Mouse (Mus musculus) erythroblast, embryonic 14.5 days (primary cell): ENCODE data around the gene Arhgap23. TPM values are rescaled to one million over a fixed set of nuclear protein-coding genes. Genes with fewer than 3 reads are reported as not detected.

Experiments
- H3K27me3 ChIP-seq: 2 replicates; pipeline ENCODE4 v1.6.1; 2012; ENCODE audit warnings: inconsistent platforms; ENCODE audit not compliant: control insufficient read depth
- H3K36me3 ChIP-seq: 2 replicates; pipeline ENCODE4 v1.6.1; 2012; ENCODE audit warnings: mild to moderate bottlenecking, inconsistent platforms; ENCODE audit not compliant: control insufficient read depth
- H3K4me1 ChIP-seq: 2 replicates; pipeline ENCODE4 v1.6.1; 2012; ENCODE audit warnings: inconsistent platforms; ENCODE audit not compliant: control insufficient read depth
- H3K4me3 ChIP-seq: replicated peaks from 2 replicates; pipeline ENCODE3; 2012; ENCODE audit warnings: moderate library complexity, mild to moderate bottlenecking, inconsistent platforms
- H3K9me3 ChIP-seq: 2 replicates; pipeline ENCODE4 v1.6.1; 2012; ENCODE audit warnings: low read length, inconsistent platforms, mixed read lengths; ENCODE audit not compliant: control insufficient read depth
- GATA1 ChIP-seq: IDR thresholded peaks from 2 replicates; pipeline ENCODE4 v1.6.1; 2012; ENCODE audit warnings: low read length, inconsistent platforms, mixed read lengths
- TAL1 ChIP-seq: IDR thresholded peaks from 3 replicates; pipeline ENCODE4 v1.6.1; 2012; ENCODE audit warnings: low read length, inconsistent platforms, mixed read lengths
- polyA plus RNA-seq: library from polyadenylated mRNA; stranded (reverse); fragments of >175 nt; gene quantifications from 2 replicates; pipeline ENCODE4 v1.2.3, GENCODE M21; 2012

Gene Arhgap23
- polyA plus RNA-seq, 1 experiment = 30.6 TPM

DNA sequence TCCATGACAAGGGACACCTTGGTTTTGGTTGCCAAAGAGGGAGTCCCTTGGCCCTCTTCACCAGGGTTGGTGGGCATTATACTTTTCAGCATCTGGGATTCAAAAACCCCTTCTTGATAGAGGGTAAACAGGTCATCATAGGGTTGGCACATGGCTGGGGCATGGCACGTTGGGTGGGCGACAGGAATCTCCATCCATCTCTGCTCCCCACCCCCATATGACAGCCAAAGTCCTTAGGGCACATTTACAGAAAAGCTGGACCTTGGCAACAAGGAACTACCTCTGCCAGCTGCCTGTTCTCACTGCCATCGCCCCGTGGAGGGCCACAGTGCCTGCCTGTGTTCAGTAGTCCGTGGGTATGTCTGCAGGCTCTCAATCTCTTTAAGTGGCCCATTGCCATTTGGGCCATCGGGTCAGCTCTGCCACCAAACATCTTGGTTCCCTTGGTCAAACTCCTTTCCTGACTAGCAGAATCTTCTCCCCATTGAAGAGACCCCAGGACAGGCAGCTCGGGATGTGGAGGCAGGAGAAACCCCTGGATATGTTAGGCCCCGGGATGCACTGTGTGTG lies 11.6 kb upstream of the Arhgap23 start:
- no peak for TF ChIP-seq TAL1
- TF ChIP-seq GATA1 = no peak
- Histone ChIP-seq H3K27me3 (peaks cover 64% of the 10 kb centered on the region), H3K4me1 (peaks cover 50% of the 10 kb centered on the region), H3K4me3 (no peak overlapping the region), H3K36me3 (no peaks in the 10 kb centered on the region), H3K9me3 (no peaks in the 10 kb centered on the region)

DNA sequence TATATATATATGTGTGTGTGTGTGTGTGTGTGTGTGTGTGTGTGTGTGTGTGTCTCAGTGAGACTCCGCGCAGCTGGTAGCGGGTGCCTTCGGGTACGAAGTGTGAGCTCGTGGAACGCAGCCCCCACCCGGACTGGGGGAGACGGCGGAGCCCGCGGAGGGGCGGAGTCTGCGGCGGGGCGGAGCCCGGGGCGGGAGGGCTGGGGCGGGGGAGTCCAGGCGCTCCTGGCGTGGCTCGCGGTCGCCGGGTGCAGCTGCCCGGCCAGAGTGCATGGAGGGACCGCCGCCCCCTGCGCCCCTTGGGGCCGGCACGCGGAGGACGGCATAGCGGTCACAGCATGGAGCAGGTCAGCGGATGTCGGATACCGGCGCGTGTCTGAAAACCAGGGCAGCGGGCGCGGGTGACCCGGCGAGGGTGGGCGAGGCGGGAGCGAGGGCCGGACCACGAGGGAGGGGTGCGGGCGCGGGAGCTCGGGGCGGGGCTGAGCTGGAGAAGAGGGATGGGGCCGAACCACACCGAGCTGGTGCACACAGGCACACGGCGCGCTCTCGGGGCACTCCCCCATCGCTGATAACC lies 11.1 kb upstream of the Arhgap23 start:
- no peaks in the 10 kb centered on the region for H3K9me3 ChIP-seq
- TF ChIP-seq TAL1 (no peak), GATA1 (no peak)
- H3K4me3 ChIP-seq = peak overlapping the region; percentile 61
- no peaks in the 10 kb centered on the region for H3K36me3 ChIP-seq
- H3K4me1 ChIP-seq = peaks cover 50% of the 10 kb centered on the region
- H3K27me3 ChIP-seq = peaks cover 64% of the 10 kb centered on the region

DNA sequence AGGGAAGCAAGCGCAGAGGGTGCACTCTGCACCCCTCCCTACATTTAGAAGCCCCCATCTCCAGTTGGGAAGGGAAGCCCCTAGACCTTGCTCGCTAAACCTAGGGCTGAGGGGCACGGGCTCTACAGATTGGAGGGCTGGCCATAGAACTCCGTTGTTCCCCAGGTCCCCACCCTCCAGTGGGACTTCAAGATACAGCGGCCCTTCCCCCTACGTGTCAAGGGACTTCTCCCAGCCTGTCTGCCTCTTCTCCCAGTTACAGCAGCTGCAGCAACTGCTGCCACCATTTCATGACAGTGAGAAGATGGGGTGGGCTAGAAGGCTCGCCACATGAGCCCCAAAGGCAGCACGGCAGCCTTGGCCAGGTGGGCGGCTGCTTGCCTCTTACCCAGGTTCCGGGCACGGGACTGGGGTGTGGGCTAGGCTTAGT lies 10.6 kb upstream of the Arhgap23 start:
- H3K36me3 ChIP-seq = no peaks in the 10 kb centered on the region
- H3K27me3 ChIP-seq = peaks cover 64% of the 10 kb centered on the region
- H3K9me3 ChIP-seq = no peaks in the 10 kb centered on the region
- TF ChIP-seq TAL1 (no peak), GATA1 (no peak)
- peak overlapping the region; percentile 61 for H3K4me3 ChIP-seq
- peaks cover 50% of the 10 kb centered on the region for H3K4me1 ChIP-seq

DNA sequence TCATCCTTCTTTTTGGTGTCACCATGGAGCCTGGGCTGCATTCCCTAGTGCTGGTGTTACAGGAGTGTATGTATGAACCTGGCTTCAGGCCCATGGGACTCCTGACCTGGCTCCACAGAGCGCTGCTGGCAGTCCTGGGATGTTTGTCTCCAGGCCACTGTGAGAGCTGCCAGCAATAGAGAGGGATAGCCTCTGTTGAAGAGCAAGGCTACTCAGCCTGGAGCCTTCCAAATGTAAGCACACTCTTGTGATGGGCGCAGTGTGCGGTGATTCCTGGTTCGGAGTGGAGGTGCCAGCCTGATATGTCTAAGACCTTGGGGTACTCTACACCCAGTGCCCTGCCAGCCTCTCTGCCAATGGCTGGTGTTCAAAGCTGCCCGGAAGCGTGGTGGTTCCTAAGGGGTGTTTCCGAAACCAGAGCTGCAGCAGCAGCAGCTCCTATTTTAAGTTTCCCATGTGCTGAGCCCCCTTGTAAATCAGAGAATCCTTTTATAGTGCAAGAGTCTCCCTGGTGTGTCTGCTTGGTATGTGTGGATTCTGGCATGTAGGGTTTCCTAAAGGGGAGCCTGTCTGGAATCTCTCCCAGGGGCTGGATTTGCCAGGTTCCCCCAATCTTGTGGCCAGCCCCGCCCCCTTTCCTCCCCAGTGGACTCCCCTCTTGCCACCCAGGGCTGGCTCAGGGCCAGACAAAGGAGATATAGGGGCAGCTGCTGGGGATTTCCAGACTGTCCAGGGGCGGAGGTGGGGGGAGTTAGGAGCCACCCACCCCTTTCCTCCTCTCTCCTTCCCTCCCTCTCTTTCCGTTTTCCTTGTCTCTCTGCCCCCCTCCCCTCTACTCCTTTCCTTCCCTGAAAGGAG lies 9.0 kb upstream of the Arhgap23 start:
- no peaks in the 10 kb centered on the region for H3K36me3 ChIP-seq
- H3K4me1 ChIP-seq = peaks cover 42% of the 10 kb centered on the region
- H3K27me3 ChIP-seq = peaks cover 59% of the 10 kb centered on the region
- no peak for TF ChIP-seq GATA1
- H3K4me3 ChIP-seq = no peak overlapping the region
- no peaks in the 10 kb centered on the region for H3K9me3 ChIP-seq

DNA sequence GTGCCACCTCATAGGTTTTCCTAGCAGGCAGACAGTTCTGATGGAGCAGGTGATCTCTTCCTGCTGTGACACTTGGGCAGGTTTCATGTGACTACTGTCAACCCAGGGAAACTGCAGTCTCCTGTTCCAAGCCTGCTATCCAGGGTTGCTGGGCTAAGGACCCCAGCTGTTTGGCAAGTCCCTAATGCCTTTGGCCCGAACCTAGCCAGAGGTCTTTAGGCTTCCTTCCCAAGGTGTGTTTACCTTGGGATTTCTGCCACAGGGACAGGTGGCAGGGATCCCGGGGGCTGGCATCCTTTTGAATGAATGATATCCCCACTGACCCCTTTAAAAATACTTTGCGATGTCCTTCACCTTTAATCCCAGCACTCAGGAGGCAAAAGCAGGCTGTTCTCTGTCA lies 7.9 kb upstream of the Arhgap23 start:
- peaks cover 47% of the 10 kb centered on the region for H3K4me1 ChIP-seq
- peaks cover 55% of the 10 kb centered on the region for H3K27me3 ChIP-seq
- TF ChIP-seq GATA1 = no peak
- no peak for TF ChIP-seq TAL1
- no peaks in the 10 kb centered on the region for H3K9me3 ChIP-seq
- no peaks in the 10 kb centered on the region for H3K36me3 ChIP-seq
- H3K4me3 ChIP-seq = no peak overlapping the region

DNA sequence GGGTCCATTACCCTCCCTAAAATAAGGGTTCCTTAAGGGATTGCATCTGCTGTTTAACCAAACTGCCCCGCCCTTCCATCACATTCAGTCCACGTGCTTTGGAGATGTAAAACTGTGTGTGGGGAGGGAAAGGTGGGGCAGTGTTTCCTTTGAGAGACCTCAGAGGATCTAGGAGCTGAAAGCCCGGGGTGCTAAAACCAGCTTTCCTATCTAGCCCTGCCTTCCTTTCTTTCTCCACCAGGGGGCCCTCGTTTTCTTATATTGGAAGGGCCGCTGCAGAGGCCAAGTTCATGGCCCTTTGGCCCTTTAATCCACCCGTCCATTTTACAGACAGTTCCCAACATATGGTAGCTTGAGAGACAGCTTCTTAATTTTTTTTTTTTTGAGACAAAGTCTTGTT lies 7.2 kb upstream of the Arhgap23 start:
- Histone ChIP-seq H3K27me3 (peaks cover 48% of the 10 kb centered on the region), H3K4me1 (peaks cover 49% of the 10 kb centered on the region), H3K4me3 (no peak overlapping the region), H3K36me3 (no peaks in the 10 kb centered on the region), H3K9me3 (no peaks in the 10 kb centered on the region)
- no peak for TF ChIP-seq TAL1
- no peak for TF ChIP-seq GATA1

DNA sequence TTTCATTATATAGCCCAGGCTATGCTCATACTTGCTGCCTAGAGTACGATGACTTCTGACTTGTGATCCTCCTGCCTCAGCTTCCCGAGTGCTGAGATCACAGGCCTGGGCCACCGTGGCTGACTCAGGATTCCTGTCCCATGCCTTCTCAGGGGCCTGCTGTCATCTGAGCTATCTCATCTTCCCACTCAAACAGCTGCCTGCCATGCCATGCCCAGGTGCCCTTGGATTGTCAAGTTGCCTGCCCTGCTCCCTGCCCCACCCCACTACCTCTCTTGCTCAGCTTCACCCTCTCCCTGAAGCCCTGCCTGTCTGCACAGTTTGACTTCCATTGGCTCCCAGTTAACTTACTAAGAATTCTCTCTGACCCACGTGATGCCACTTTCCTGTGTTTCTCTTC lies 4.4 kb upstream of the Arhgap23 start:
- Histone ChIP-seq H3K9me3 (no peaks in the 10 kb centered on the region), H3K4me3 (no peak overlapping the region), H3K4me1 (peaks cover 47% of the 10 kb centered on the region), H3K36me3 (no peaks in the 10 kb centered on the region), H3K27me3 (peaks cover 20% of the 10 kb centered on the region)
- TF ChIP-seq GATA1 (no peak), TAL1 (no peak)

DNA sequence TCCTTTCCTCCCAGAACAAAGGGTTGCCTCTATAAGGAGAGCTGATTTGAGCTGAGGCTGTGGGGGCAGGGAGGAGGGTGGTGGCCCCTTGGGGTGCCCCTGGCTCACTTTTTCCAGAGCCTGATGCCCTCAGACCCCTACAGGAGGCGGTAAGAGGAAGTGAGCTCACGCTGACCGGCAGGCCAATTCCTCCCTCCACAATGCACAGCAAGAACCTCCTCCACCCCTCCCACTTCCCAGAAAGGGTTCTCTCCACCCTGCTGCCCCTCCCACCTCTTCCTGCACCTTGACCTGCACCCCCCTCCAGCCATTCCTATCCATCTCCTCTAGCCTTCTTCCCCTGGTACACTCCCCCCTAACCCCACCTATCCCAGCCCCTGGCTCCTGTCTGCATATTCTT lies 3.2 kb upstream of the Arhgap23 start:
- H3K36me3 ChIP-seq = no peaks in the 10 kb centered on the region
- peaks cover 9% of the 10 kb centered on the region for H3K27me3 ChIP-seq
- peaks cover 58% of the 10 kb centered on the region for H3K4me1 ChIP-seq
- TF ChIP-seq GATA1 = no peak
- no peak for TF ChIP-seq TAL1
- H3K4me3 ChIP-seq = no peak overlapping the region
- H3K9me3 ChIP-seq = no peaks in the 10 kb centered on the region

DNA sequence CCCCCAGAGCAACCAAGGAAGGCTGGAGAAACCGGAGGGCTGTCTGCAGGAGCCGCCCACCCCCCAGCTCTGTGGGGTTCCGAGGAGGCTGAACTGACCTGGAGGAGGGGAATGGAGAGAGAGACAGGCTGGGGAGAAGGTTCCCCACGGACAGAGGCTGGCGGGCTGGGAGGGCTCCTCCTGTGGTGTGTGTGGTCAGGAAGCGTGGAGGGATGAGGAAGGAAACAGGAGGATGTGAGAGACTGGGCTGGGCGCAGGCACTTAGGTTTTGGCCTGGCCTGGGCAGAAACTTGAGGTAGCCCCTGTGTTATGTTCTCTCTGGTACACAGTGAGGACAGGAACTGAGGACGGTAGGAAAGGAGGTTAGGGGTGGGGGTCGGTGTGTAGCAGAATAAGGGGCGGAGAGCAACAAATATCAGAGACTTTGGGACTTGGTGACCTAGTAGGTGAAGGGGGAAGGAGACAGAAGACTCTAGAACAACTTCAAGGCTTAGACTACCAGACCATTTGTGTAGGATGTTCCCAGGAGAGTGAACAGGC lies 2.5 kb upstream of the Arhgap23 start:
- peaks cover 65% of the 10 kb centered on the region for H3K4me1 ChIP-seq
- H3K27me3 ChIP-seq = peaks cover 1% of the 10 kb centered on the region
- H3K9me3 ChIP-seq = no peaks in the 10 kb centered on the region
- H3K36me3 ChIP-seq = no peaks in the 10 kb centered on the region
- TF ChIP-seq TAL1 = no peak
- TF ChIP-seq GATA1 = no peak
- H3K4me3 ChIP-seq = no peak overlapping the region
